Mouse (Mus musculus) embryonic stem cell, embryonic (primary cell): Measurements from ENCODE around the gene A130010J15Rik.

Experiments
- CTCF ChIA-PET, 4 experiments: fragments of 300-600 bp in 2 of 4; fragments of 350-600 bp in 2 of 4; sonication (Branson Sonifier 250); formaldehyde crosslinking; loops; one replicate each; lab custom pipeline; 2022; ENCODE audit warnings: inconsistent platforms in 2 of 4; lab: Charles Lee
- POLR2A ChIA-PET, 4 experiments: fragments of 300-600 bp in 2 of 4; fragments of 350-600 bp in 2 of 4; sonication (Branson Sonifier 250); formaldehyde crosslinking; loops; one replicate each; lab custom pipeline; 2022; ENCODE audit warnings: antibody characterized with exemption in 4 of 4, inconsistent platforms in 1 of 4; lab: Charles Lee

Gene A130010J15Rik

DNA sequence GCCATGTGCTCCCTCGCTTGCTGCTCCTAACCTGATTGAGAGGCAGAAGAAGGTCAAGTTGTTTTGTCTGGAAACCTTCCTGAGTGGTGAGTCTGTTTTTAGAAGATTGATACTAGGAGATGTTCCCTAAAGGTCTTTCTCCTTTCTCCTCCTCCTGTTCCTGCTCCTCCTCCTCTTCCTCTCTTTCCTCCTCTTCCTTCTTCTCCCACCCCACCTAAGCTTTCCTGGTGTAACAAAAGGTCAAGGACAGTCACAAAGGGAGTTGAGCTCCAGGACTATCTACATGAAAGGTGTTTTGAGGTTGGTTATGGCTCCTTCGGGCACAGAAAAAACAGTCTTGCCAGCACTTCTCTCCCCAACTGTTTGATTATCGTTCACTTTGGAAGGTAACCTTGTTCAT lies at the start of gene A130010J15Rik:
A130010J15Rik (plus strand) TSS at position 301 of the 400 bp plus-strand sequence.
- CTCF ChIA-PET = no interaction called here
- POLR2A ChIA-PET = interaction anchor here in 2 of 4 experiments (0.6 to 1.3 kb wide), 2 partner anchors 14 to 344 kb away, joined by 3 to 4 read pairs; no protein-coding TSS in a partner anchor

GRCm38 (mm10) chr1:193122793-193123192 lies 45.1 kb upstream of the A130010J15Rik start:
- POLR2A ChIA-PET = interaction anchor here in 2 of 4 experiments (0.6 to 1.3 kb wide), 4 partner anchors 19 to 999 kb away, joined by 3 to 7 read pairs (median 4); no protein-coding TSS in a partner anchor
- CTCF ChIA-PET = no interaction called here

GRCm38 (mm10) chr1:193123290-193123689 lies 44.6 kb upstream of the A130010J15Rik start:
- CTCF ChIA-PET = no interaction called here

GRCm38 (mm10) chr1:193125835-193126234 lies 42.0 kb upstream of the A130010J15Rik start:
- CTCF ChIA-PET = interaction anchor here in 2 of 4 experiments (0.7 kb wide), 3 partner anchors 147 to 341 kb away, joined by 4 to 13 read pairs (median 10); no protein-coding TSS in a partner anchor
- POLR2A ChIA-PET = interaction anchor here in 1 of 4 experiments (0.7 kb wide), 1 partner anchor 230 kb away, joined by 3 read pairs; no protein-coding TSS in a partner anchor

More at GRCm38 (mm10) chr1:193123290-193123689, 44.6 kb upstream of the A130010J15Rik start:
- POLR2A ChIA-PET = interaction anchor here in 2 of 4 experiments (0.6 to 1.3 kb wide), 4 partner anchors 19 to 1000 kb away, joined by 3 to 7 read pairs (median 4); no protein-coding TSS in a partner anchor

DNA sequence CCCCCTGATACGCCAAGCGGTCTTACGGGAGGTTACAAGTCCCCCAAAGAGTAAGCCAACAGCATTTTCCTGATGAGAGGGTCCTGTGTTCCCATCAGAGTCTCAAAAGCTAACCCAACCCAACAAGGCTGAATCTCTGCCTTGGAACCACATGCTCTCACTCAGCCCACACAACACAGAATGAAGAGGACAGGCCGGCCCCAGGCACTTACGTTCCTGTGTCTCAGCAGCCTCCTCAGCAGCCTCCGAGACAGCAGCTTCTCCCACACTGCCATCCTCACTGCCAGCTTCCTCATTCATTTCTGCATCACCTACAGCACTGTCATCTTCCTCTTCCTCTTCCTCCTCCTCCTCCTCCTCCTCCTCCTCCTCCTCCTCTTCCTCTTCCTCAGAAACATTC lies 39.8 kb upstream of the A130010J15Rik start:
- ChIA-PET POLR2A (interaction anchor here in 1 of 4 experiments (0.8 to 1.0 kb wide), 3 partner anchors 8 to 25 kb away, joined by 3 read pairs; no protein-coding TSS in a partner anchor), CTCF (interaction anchor here in 1 of 4 experiments (0.6 kb wide), 1 partner anchor 719 kb away, joined by 3 read pairs; no protein-coding TSS in a partner anchor)

- POLR2A ChIA-PET = interaction anchor here in 3 of 4 experiments (0.7 to 2.8 kb wide), 19 partner anchors 9 to 470 kb away, joined by 3 to 29 read pairs (median 5); partner anchors contain the start of genes Hhat (in 1 of the 3), Irf6 (in 1 of the 3) and Syt14 (in 1 of the 3)
- CTCF ChIA-PET = interaction anchor here in 3 of 4 experiments (0.7 to 1.7 kb wide), 9 partner anchors 14 to 366 kb away, joined by 3 to 13 read pairs (median 4); partner anchors contain the start of gene Irf6 (in 2 of the 3)
Measured at GRCm38 (mm10) chr1:193129321-193129720, 38.5 kb upstream of the A130010J15Rik start.

DNA sequence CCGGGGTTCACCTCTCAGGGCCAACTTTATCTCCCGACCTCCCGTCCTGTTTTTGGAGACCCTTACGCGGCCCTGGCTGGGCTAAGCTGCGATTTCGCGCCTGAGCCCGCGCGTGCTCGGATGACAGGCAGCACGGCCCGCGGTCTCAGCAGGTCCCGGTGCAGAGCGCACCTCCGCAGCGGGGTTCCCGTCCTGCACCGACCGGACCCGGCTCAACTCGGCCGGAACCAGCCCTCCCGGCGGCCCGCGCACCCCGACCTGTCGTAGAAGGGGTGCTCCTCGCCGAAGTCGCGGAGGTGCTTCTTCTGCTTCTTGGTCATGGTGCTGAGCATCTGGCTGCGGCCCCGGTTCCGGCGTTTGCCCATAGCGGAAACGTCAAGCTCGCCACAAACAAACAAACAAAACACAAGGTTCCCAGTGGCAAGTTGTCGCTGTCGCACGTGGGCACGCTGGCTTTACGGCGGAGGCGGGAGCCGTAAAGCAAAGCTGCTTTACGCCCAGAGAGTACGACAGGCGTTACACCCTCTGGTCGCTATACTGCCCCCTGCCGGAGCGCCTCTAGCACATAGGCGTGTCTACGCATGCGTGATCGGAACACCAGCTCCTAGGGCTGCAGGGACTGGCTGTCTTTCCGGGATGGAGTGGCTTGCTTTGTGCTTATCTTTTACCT lies 37.9 kb upstream of the A130010J15Rik start, which contains the start of gene Diexf:
Diexf (minus strand) TSS at position 487 of the 670 bp plus-strand sequence.
- POLR2A ChIA-PET = interaction anchor here (0.5 to 2.8 kb wide), 54 partner anchors 8 to 1732 kb away, joined by 3 to 29 read pairs (median 4); partner anchors contain the start of genes Hhat (in 1 of the 4), Irf6 (in 1 of the 4) and Syt14 (in 1 of the 4)
- CTCF ChIA-PET = interaction anchor here (0.5 to 1.7 kb wide), 43 partner anchors 8 to 1469 kb away, joined by 3 to 13 read pairs (median 4); partner anchors contain the start of genes Irf6 (in 2 of the 4) and Syt14 (in 1 of the 4)

- CTCF ChIA-PET = interaction anchor here (0.5 to 1.7 kb wide), 34 partner anchors 8 to 1469 kb away, joined by 3 to 13 read pairs (median 4); partner anchors contain the start of genes Irf6 (in 2 of the 4) and Syt14 (in 1 of the 4)
Measured at GRCm38 (mm10) chr1:193130456-193130825, 37.4 kb upstream of the A130010J15Rik start.

DNA sequence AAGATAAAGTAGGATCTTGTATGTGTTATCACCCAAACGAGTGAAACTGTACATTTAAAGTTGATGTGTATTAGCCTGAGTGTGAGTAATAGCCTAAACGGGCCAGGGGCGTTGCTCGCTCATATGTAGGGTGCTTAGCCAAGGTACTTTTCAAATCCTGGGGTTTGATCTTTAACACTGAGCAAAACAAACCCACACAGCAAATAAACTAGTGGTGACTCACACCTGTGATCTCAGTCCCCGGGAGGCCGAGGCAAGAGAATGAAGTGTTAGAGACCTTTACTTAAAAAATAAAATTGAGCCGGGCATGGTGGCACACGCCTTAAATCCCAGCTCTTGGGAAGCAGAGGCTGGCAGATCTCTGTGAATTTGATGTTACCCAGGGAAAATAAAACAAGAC lies 37.0 kb upstream of the A130010J15Rik start:
- ChIA-PET CTCF (interaction anchor here (0.5 to 1.7 kb wide), 22 partner anchors 7 to 1468 kb away, joined by 3 to 13 read pairs (median 4); partner anchors contain the start of gene Irf6 (in 2 of the 4)), POLR2A (interaction anchor here in 3 of 4 experiments (0.7 to 2.8 kb wide), 28 partner anchors 11 to 1733 kb away, joined by 3 to 29 read pairs (median 4); partner anchors contain the start of gene Syt14 (in 1 of the 3))

More at GRCm38 (mm10) chr1:193130456-193130825, 37.4 kb upstream of the A130010J15Rik start:
- POLR2A ChIA-PET = interaction anchor here (0.5 to 2.8 kb wide), 54 partner anchors 8 to 1733 kb away, joined by 3 to 29 read pairs (median 4); partner anchors contain the start of genes Hhat (in 1 of the 4), Irf6 (in 1 of the 4) and Syt14 (in 1 of the 4)

DNA sequence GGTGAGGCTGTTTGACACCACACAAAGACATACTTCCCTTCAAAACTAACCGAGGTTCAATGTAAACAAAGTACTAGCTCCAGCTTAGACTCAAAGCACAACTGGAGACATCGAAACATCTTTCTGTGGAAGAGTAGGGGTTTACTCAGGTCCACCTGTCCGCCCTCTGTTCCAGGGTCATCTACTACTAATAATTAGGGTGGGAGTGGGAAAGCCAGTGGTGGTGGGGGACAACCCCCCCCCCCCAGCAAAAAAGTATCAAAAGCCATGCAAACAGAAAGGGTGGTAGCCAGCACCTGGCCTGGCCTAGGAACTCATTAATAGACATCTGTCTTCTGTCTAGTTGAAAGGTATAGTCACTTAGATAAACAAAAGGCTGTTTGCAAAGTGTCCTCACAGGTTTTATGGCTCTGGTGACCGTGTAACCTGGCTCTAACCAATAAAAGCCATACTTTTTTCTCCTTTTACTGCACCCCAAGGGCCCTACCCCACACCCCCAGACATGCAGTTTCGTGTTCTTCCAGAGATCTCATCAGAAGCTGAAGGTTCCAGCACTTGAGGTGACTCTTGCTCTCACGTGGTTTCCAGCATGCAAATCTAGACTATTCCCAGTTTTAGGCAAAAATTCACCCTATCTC lies 36.4 kb upstream of the A130010J15Rik start:
- ChIA-PET POLR2A (interaction anchor here in 2 of 4 experiments (0.8 to 2.8 kb wide), 4 partner anchors 13 to 96 kb away, joined by 3 to 29 read pairs (median 7); partner anchors contain the start of gene Syt14 (in 1 of the 2)), CTCF (interaction anchor here in 1 of 4 experiments (0.6 kb wide), 1 partner anchor 570 kb away, joined by 3 read pairs; no protein-coding TSS in a partner anchor)

DNA sequence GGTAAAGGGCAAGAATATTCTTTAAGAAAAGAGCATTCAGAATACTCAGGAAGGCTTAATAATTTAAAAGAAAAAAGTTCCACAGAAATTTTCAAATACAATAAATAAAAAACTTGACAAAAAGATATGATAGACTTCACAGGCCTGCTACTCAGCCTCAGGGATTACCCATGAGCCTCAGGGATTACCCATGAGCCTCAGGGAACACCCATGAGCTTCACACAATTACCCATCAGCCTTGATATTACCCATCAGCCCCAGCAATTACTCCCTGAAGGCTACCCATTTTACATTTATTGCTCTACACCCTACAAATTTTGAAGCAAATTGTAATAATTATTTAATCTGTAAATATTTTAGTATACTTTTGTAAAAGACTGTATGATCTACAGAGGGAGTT lies 35.5 kb upstream of the A130010J15Rik start:
- CTCF ChIA-PET = no interaction called here
- POLR2A ChIA-PET = no interaction called here

DNA sequence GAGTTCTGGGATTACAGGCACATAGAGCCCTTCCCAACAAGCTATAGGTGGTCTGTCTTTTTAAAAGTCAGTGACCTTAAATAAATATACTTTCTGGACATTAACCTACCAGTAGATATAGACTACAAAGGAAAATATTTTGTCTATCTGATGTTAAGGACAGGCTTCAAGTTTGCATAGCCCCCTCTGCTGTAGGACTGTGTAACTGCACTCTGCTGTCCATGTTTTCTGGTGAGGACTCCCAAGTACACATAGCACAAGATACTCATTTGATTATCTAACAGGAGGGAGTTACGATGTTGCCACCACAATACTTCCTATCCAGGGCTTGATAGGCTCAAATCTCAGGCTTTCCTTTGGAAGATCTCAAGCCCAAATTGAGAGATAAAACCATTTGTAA lies 34.1 kb upstream of the A130010J15Rik start:
- POLR2A ChIA-PET = no interaction called here
- CTCF ChIA-PET = interaction anchor here in 2 of 4 experiments (0.6 to 0.8 kb wide), 2 partner anchors 11 to 26 kb away, joined by 3 read pairs; no protein-coding TSS in a partner anchor

- POLR2A ChIA-PET = interaction anchor here in 3 of 4 experiments (0.6 to 1.1 kb wide), 3 partner anchors 8 to 351 kb away, joined by 3 to 6 read pairs (median 6); partner anchors contain the start of gene Diexf (in 1 of the 3)
- CTCF ChIA-PET = interaction anchor here in 3 of 4 experiments (0.7 to 1.4 kb wide), 3 partner anchors 8 to 642 kb away, joined by 3 to 6 read pairs (median 4); partner anchors contain the start of gene Diexf (in 3 of the 3)
Measured at GRCm38 (mm10) chr1:193138087-193138486, 29.8 kb upstream of the A130010J15Rik start.

- CTCF ChIA-PET = interaction anchor here in 3 of 4 experiments (0.7 to 1.4 kb wide), 2 partner anchors 9 to 15 kb away, joined by 3 to 6 read pairs (median 4); partner anchors contain the start of gene Diexf (in 3 of the 3)
- POLR2A ChIA-PET = interaction anchor here in 2 of 4 experiments (0.7 to 1.0 kb wide), 2 partner anchors 9 to 396 kb away, joined by 3 to 6 read pairs; partner anchors contain the start of gene Diexf (in 1 of the 2)
Measured at GRCm38 (mm10) chr1:193138669-193139068, 29.2 kb upstream of the A130010J15Rik start.

- POLR2A ChIA-PET = interaction anchor here in 2 of 4 experiments (1.0 to 1.1 kb wide), 2 partner anchors 11 to 12 kb away, joined by 3 to 5 read pairs; partner anchors contain the start of genes Diexf (in 1 of the 2) and Irf6 (in 1 of the 2)
- CTCF ChIA-PET = interaction anchor here in 2 of 4 experiments (0.6 to 1.5 kb wide), 2 partner anchors 11 kb away, joined by 3 to 5 read pairs; partner anchors contain the start of gene Diexf (in 2 of the 2)
Measured at GRCm38 (mm10) chr1:193141118-193141517, 26.7 kb upstream of the A130010J15Rik start.

- CTCF ChIA-PET = no interaction called here
- POLR2A ChIA-PET = interaction anchor here in 3 of 4 experiments (0.5 to 1.7 kb wide), 3 partner anchors 12 to 952 kb away, joined by 3 to 6 read pairs (median 3); partner anchors contain the start of gene Diexf (in 2 of the 3)
Measured at GRCm38 (mm10) chr1:193142517-193143062, 25.3 kb upstream of the A130010J15Rik start.
